Mouse (Mus musculus) kidney, adult 2 months (tissue): ENCODE data around the gene Ambra1.

Experiments used
- CTCF ChIP-seq: fragments of 200-500 bp; conservative IDR thresholded peaks from 2 replicates; pipeline ENCODE4 v1.5.1; 2011; ENCODE audit warnings: low read depth, mild to moderate bottlenecking, control low read depth, low read length, moderate library complexity, mixed read lengths; ENCODE audit not compliant: insufficient read depth, insufficient read length
- POLR2A ChIP-seq: fragments of 200-500 bp; IDR thresholded peaks from one replicate; pipeline ENCODE4 v1.6.1; 2011; ENCODE audit warnings: low read depth, low read length, control low read depth

GRCm38 (mm10) chr2:91925442-91925841, 195.5 kb downstream of the Ambra1 start:
- TF ChIP-seq CTCF: no peak
- no peak for TF ChIP-seq POLR2A
